Mouse (Mus musculus) MEL (cell line): ENCODE results near the gene Zyg11b. TPM values are rescaled to one million over a fixed set of nuclear protein-coding genes. Genes with fewer than 3 reads are reported as not detected.

Source experiments
- DNase-seq: peaks from one replicate; pipeline ENCODE4 v3.0.0; 2011; ENCODE audit warnings: low read depth, low spot score
- H3K27ac ChIP-seq: 2 replicates; pipeline ENCODE4 v1.5.1; 2012; ENCODE audit warnings: low read depth, mild to moderate bottlenecking, control low read depth, low read length, moderate library complexity; ENCODE audit not compliant: control insufficient read depth
- H3K27me3 ChIP-seq, 2 experiments: fragments of 150-350 bp in 1 of 2; sonication (generic) in 1 of 2; 2 replicates each; pipeline ENCODE4 v1.6.1; 2012; ENCODE audit warnings: low read length in 2 of 2, mild to moderate bottlenecking in 2 of 2, improper control_type of control experiment in 1 of 2, moderate library complexity in 1 of 2; ENCODE audit not compliant: insufficient read depth in 2 of 2, control insufficient read depth in 1 of 2
- H3K36me3 ChIP-seq, 2 experiments: 2 replicates each; pipeline ENCODE4 v1.6.1; 2012 to 2014; ENCODE audit warnings: low read length in 2 of 2, improper control_type of control experiment in 1 of 2, inconsistent platforms in 1 of 2, mild to moderate bottlenecking in 1 of 2; ENCODE audit not compliant: insufficient read depth in 2 of 2, control insufficient read depth in 1 of 2
- H3K4me1 ChIP-seq, 2 experiments: fragments of 150-350 bp in 1 of 2; sonication (generic) in 1 of 2; 2 replicates each; pipeline ENCODE4 v1.6.1; 2012; ENCODE audit warnings: low read length in 2 of 2, improper control_type of control experiment in 1 of 2, mild to moderate bottlenecking in 1 of 2; ENCODE audit not compliant: insufficient read depth in 2 of 2, control insufficient read depth in 1 of 2
- H3K4me3 ChIP-seq, 2 experiments: fragments of 150-350 bp in 1 of 2; sonication (generic) in 1 of 2; 2 replicates each; pipeline ENCODE4 v1.5.1; 2012; ENCODE audit warnings: low read depth in 2 of 2, low read length in 2 of 2, mild to moderate bottlenecking in 2 of 2, moderate library complexity in 2 of 2, control low read depth in 1 of 2, improper control_type of control experiment in 1 of 2; ENCODE audit not compliant: control insufficient read depth in 1 of 2, insufficient read depth in 1 of 2
- H3K79me2 ChIP-seq: 2 replicates; pipeline ENCODE4 v1.6.1; 2012; ENCODE audit warnings: mild to moderate bottlenecking, low read length, moderate library complexity; ENCODE audit not compliant: control insufficient read depth, poor library complexity, insufficient read depth
- H3K9ac ChIP-seq: 2 replicates; pipeline ENCODE4 v1.6.1; 2012; ENCODE audit warnings: low read depth, mild to moderate bottlenecking, control low read depth, low read length, moderate library complexity; ENCODE audit not compliant: control insufficient read depth, poor library complexity, severe bottlenecking
- H3K9me3 ChIP-seq: fragments of 150-350 bp; sonication (generic); replicated peaks from 2 replicates; pipeline ENCODE4 v1.6.1; 2012; ENCODE audit warnings: mild to moderate bottlenecking, low read length, improper control_type of control experiment, moderate library complexity; ENCODE audit not compliant: insufficient read depth
- CHD1 ChIP-seq: IDR thresholded peaks from 2 replicates; pipeline ENCODE4 v1.6.1; 2012; ENCODE audit warnings: low read depth, mild to moderate bottlenecking, inconsistent platforms, low read length, improper control_type of control experiment
- CHD2 ChIP-seq: IDR thresholded peaks from 2 replicates; pipeline ENCODE4 v1.6.1; 2011; ENCODE audit warnings: low read length, improper control_type of control experiment
- E2F4 ChIP-seq: IDR thresholded peaks from 2 replicates; pipeline ENCODE4 v1.6.1; 2011; ENCODE audit warnings: low read depth, low read length, improper control_type of control experiment, borderline replicate concordance
- EP300 ChIP-seq, 2 experiments: IDR thresholded peaks; 2 replicates each; pipeline ENCODE4 v1.6.1; 2011; ENCODE audit warnings: improper control_type of control experiment in 2 of 2, low read length in 2 of 2, low read depth in 1 of 2, mild to moderate bottlenecking in 1 of 2
- GABPA ChIP-seq: IDR thresholded peaks from 2 replicates; pipeline ENCODE4 v1.6.1; 2012; ENCODE audit warnings: low read depth, mild to moderate bottlenecking, inconsistent platforms, low read length, improper control_type of control experiment, moderate library complexity
- HCFC1 ChIP-seq: IDR thresholded peaks from 2 replicates; pipeline ENCODE4 v1.6.1; 2012; ENCODE audit warnings: low read depth, mild to moderate bottlenecking, inconsistent platforms, low read length, improper control_type of control experiment, moderate library complexity
- MEF2A ChIP-seq: IDR thresholded peaks from 2 replicates; pipeline ENCODE4 v1.6.1; 2014; ENCODE audit warnings: low read depth, mild to moderate bottlenecking, inconsistent platforms, low read length, improper control_type of control experiment; ENCODE audit not compliant: poor library complexity, insufficient replicate concordance, severe bottlenecking; ENCODE audit errors: extremely low read depth
- MYB ChIP-seq: IDR thresholded peaks from 2 replicates; pipeline ENCODE4 v1.6.1; 2011; ENCODE audit warnings: mild to moderate bottlenecking, low read depth, low read length, improper control_type of control experiment
- MYC ChIP-seq: IDR thresholded peaks from 2 replicates; pipeline ENCODE4 v1.6.1; 2011; ENCODE audit warnings: low read depth, mild to moderate bottlenecking, low read length, improper control_type of control experiment, moderate library complexity
- NELFE ChIP-seq: IDR thresholded peaks from 2 replicates; pipeline ENCODE4 v1.6.1; 2011; ENCODE audit warnings: low read depth, low read length, improper control_type of control experiment
- NRF1 ChIP-seq: IDR thresholded peaks from 2 replicates; pipeline ENCODE4 v1.6.1; 2014; ENCODE audit warnings: low read depth, mild to moderate bottlenecking, inconsistent platforms, low read length, improper control_type of control experiment, moderate library complexity; ENCODE audit not compliant: poor library complexity, insufficient read depth, severe bottlenecking
- POLR2AphosphoS2 ChIP-seq: IDR thresholded peaks from 2 replicates; pipeline ENCODE4 v1.6.1; 2011; ENCODE audit warnings: low read length, improper control_type of control experiment
- RCOR1 ChIP-seq: IDR thresholded peaks from 2 replicates; pipeline ENCODE4 v1.6.1; 2012; ENCODE audit warnings: low read depth, mild to moderate bottlenecking, inconsistent platforms, low read length, improper control_type of control experiment
- SIN3A ChIP-seq: IDR thresholded peaks from 2 replicates; pipeline ENCODE4 v1.6.1; 2012; ENCODE audit warnings: low read length, improper control_type of control experiment, inconsistent platforms
- TBP ChIP-seq: IDR thresholded peaks from 2 replicates; pipeline ENCODE4 v1.8.0; 2011; ENCODE audit warnings: low read depth, low read length, improper control_type of control experiment
- USF1 ChIP-seq: IDR thresholded peaks from 2 replicates; pipeline ENCODE4 v1.6.1; 2014; ENCODE audit warnings: low read depth, mild to moderate bottlenecking, inconsistent platforms, low read length, improper control_type of control experiment, moderate library complexity
- USF2 ChIP-seq, 2 experiments: IDR thresholded peaks; 2 replicates each; pipeline ENCODE4 v1.6.1; 2011 to 2012; ENCODE audit warnings: improper control_type of control experiment in 2 of 2, low read length in 2 of 2, borderline replicate concordance in 1 of 2, inconsistent platforms in 1 of 2, low read depth in 1 of 2, mild to moderate bottlenecking in 1 of 2; ENCODE audit not compliant: insufficient read depth in 1 of 2
- ZKSCAN1 ChIP-seq: IDR thresholded peaks from 2 replicates; pipeline ENCODE4 v1.6.1; 2012; ENCODE audit warnings: low read depth, mild to moderate bottlenecking, inconsistent platforms, low read length, improper control_type of control experiment, moderate library complexity
- ZMIZ1 ChIP-seq: IDR thresholded peaks from 2 replicates; pipeline ENCODE4 v1.6.1; 2012; ENCODE audit warnings: low read depth, mild to moderate bottlenecking, inconsistent platforms, low read length, improper control_type of control experiment, moderate library complexity
- ZNF384 ChIP-seq: IDR thresholded peaks from 2 replicates; pipeline ENCODE4 v1.6.1; 2012; ENCODE audit warnings: low read depth, mild to moderate bottlenecking, inconsistent platforms, low read length, improper control_type of control experiment
- polyA plus RNA-seq, 2 experiments: library from polyadenylated mRNA; stranded (reverse) in 1 of 2; unstranded in 1 of 2; fragments of >175 nt in 1 of 2; fragments of >200 nt in 1 of 2; gene quantifications; 2 replicates each; pipeline versions ENCODE4 v1.2.1 to v1.2.4; 2012; ENCODE audit warnings: low replicate concordance in 2 of 2, low read depth in 1 of 2; ENCODE audit not compliant: insufficient read length in 2 of 2, insufficient read depth in 1 of 2, missing spikeins in 1 of 2
- total RNA-seq: library from RNA; depleted of rRNA; stranded (reverse); fragments of 300-350 nt; gene quantifications from 2 replicates; pipeline ENCODE4 v1.2.3, GENCODE M21; 2012

The Zyg11b gene
- total and polyA plus RNA-seq, 3 experiments = 7.7 to 9.2 TPM; not detected in 1

GRCm38 (mm10) chr4:108219019-108219418, 81.9 kb downstream of the Zyg11b start:
- no peak for TF ChIP-seq RCOR1
- no peak for TF ChIP-seq USF1
- no peak for TF ChIP-seq CHD2
- no peak for TF ChIP-seq MYC
- no peak for TF ChIP-seq NELFE
- no peak for TF ChIP-seq SIN3A
- H3K36me3 ChIP-seq = no peaks in the 10 kb centered on the region
- no peaks in the 10 kb centered on the region for H3K79me2 ChIP-seq
- no peak overlapping the region for H3K4me3 ChIP-seq
- peaks cover 0 to 2% of the 10 kb centered on the region in 2 experiments; a peak in 3 of 4 replicates for H3K27me3 ChIP-seq
- no peak for DNase-seq
- no peaks in the 10 kb centered on the region for H3K4me1 ChIP-seq
- H3K9me3 ChIP-seq = no peaks in the 10 kb centered on the region
- no peak overlapping the region for H3K9ac ChIP-seq
- H3K27ac ChIP-seq = no peak overlapping the region

DNA sequence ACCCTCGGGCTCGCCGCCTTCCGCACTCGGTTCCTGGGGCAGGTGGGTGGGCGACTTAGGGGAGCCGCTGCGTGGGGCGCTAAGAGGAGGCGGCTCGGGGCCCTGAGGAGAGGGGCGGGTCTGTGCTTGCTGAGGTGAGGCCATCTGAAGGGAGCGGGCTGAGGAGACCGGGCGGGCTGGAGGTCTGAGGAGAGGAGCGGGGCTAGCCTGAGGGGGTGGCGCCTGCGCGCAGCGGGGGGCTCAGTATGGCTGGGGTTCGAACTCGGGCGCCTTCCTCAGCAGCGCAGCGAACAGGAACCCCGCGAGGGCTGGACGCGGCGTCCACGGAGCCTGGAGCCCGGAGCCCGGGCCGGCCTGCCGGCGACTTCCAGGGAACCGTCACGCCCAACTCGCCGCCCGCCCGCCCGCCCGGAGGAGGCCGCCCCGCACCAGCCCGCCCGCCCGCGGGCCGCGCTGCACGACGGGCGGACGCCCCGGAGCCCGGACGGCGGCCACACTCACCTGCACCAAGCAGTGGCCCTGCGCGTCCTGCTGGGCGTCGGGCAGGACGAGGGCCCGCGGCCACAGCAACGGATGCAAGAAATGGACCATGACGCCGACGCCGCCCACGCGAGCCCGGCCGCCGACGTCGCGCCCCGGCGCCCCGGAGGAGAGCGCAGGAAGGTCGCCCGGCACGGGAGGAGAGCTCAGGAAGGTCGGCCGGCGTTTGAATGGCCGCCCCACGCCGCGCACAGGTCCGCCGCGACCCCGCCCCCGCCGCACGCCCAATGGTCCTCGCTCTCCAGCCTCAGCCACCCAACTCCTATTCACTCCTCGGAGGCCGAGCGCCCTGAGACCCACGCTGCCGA, 83.3 kb downstream of the Zyg11b start, which contains the start of gene Zyg11a:
Gene Zyg11a, minus strand, starts transcription at position 717 of the 848 bp plus-strand sequence.
- no peak within 1 kb of the TSS for H3K9ac ChIP-seq
- H3K9me3 ChIP-seq = no peaks in the 10 kb centered on the region
- H3K27me3 ChIP-seq = peaks cover 0 to 2% of the 10 kb centered on the region in 2 experiments; a peak in 2 of 4 replicates
- H3K27ac ChIP-seq = no peak within 1 kb of the TSS
- no peak for DNase-seq
- no peak for TF ChIP-seq MEF2A
- H3K4me1 ChIP-seq = no peaks in the 10 kb centered on the region
- H3K79me2 ChIP-seq = no peaks in the 10 kb centered on the region
- no peak within 1 kb of the TSS for H3K4me3 ChIP-seq
- no peaks in the 10 kb centered on the region for H3K36me3 ChIP-seq

DNA sequence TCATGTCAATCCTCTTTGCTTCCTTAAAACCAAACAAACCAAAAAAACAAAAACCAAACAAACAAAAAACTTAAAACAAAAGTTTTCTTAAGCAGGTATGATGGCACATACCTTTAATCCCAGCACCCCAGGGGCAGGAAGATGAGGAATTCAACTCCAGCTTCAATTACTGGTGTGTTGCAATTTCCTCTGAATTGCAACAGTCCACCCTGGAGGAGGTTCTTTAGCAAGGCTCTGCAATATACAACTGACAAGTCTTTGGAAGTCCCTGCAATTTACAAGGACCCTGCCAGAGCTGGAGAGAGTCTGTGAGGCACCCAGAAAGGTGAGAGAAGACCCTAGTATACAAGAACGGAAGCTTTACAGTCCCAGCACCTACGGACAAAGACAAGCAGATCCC, 87.9 kb downstream of the Zyg11b start:
- H3K4me3 ChIP-seq = no peak overlapping the region
- no peak overlapping the region for H3K9ac ChIP-seq
- H3K36me3 ChIP-seq = no peaks in the 10 kb centered on the region
- no peaks in the 10 kb centered on the region for H3K27me3 ChIP-seq
- H3K27ac ChIP-seq = no peak overlapping the region
- no peaks in the 10 kb centered on the region for H3K4me1 ChIP-seq
- H3K9me3 ChIP-seq = no peaks in the 10 kb centered on the region
- DNase-seq = no peak
- TF ChIP-seq MEF2A = no peak
- no peak for TF ChIP-seq ZNF384
- TF ChIP-seq CHD1 = no peak
- no peak for TF ChIP-seq E2F4
- no peak for TF ChIP-seq ZMIZ1
- no peak for TF ChIP-seq GABPA
- TF ChIP-seq TBP = no peak
- no peak for TF ChIP-seq POLR2AphosphoS2
- no peak for TF ChIP-seq ZKSCAN1
- no peak for TF ChIP-seq EP300 (IDR thresholded peaks at IDR 0.05; ENCODE audit: low read depth in 1 of 2, low read length in 2 of 2)
- TF ChIP-seq USF2 (IDR thresholded peaks at IDR 0.05; ENCODE audit: borderline replicate concordance in 1 of 2, insufficient read depth in 1 of 2, low read depth in 1 of 2, low read length in 2 of 2) = no peak
- TF ChIP-seq SIN3A = no peak
- TF ChIP-seq HCFC1 = no peak
- TF ChIP-seq NRF1 = no peak
- no peak for TF ChIP-seq MYB
- no peak for TF ChIP-seq RCOR1
- H3K79me2 ChIP-seq = no peaks in the 10 kb centered on the region
